Mouse (Mus musculus): ENCODE data around the gene Idh3g.

GRCm38 (mm10) chrX:73815072-73815471 is 28.4 kb upstream of the Idh3g start:
- TF ChIP-seq CTCF (IDR thresholded peaks at IDR 0.05; ENCODE audit: low read depth) (no peak), EP300 (IDR thresholded peaks at IDR 0.05; ENCODE audit: low read depth) (no peak)
